Mouse (Mus musculus): ENCODE measurements around the gene Rrm1. TPM values are rescaled to one million over a fixed set of nuclear protein-coding genes. Genes with fewer than 3 reads are reported as not detected.
"Not testable (repeated sequence)": the region's sequence is repeated elsewhere in the genome, so short reads cannot be mapped to it uniquely, and the experiment has no call there.

Rrm1 gene
- total RNA-seq, 2 experiments from 2014 or later: 10.9 to 12.7 TPM

DNA sequence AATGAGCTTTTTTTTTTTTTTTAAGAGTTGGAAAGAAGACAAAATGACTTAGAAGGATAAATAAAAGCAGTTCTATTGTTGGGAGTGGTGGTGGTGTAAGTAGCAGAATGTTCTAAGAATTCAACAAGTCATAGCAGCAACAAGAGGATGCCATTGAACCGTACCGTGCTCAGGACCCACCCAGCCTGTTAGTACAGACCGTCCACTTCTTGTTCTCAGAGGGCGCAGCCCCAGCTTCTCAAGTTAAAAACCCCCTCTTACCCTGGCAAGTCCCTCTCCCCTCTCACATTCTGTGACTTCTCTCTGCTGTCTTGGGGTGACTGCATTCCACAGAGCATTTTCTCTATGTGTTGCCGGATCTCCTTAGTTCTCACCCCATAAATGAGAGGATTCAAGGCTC is 35.1 kb downstream of the Rrm1 start:
- no peak for DNase-seq (ENCODE audit: low spot score in 2 of 2)

- DNase-seq (ENCODE audit: low spot score in 2 of 2): no peak
These were observed 35.9 kb downstream of the Rrm1 start for GRCm38 (mm10) chr7:102477377-102477776.

- no peak for DNase-seq (ENCODE audit: low spot score in 2 of 2)
These were observed 36.9 kb downstream of the Rrm1 start for GRCm38 (mm10) chr7:102478425-102478824.

- DNase-seq (ENCODE audit: low spot score in 2 of 2): no peak
These were observed 37.4 kb downstream of the Rrm1 start for GRCm38 (mm10) chr7:102478926-102479325.

DNA sequence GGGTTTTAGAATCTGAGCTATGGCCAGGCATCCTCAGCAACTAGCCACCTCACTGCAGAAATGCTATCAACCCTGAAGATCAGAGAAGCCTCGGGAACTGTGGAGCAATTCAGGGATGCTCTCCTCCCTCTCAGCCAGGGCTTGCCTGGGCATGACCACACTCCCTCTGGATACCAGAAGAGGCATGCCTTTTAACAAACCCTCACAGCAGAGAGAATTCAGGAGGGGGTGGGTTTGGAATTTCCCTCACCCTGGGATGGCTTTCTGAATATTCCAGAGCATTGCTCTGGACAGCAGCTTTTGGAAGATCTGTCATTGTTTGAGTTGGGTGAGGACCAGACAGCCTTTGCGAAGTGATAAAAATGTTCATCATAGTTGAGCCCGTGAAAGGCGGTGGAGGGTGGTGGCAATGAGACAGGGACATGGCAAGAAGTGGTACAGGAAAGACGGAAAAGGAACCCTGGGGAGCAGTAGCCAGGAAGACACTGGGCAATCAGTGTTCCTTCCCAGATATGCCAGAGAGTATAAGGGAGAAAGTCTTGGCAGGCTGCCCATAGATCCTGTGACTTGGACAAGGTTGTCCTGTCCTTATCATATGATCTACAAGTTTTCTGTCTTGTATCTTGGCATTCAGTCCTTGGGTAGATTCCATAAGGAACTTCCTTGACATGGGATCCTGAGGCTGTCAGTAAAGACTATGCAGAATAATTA is 38.0 kb downstream of the Rrm1 start:
- DNase-seq (ENCODE audit: low spot score in 2 of 2): no peak

DNA sequence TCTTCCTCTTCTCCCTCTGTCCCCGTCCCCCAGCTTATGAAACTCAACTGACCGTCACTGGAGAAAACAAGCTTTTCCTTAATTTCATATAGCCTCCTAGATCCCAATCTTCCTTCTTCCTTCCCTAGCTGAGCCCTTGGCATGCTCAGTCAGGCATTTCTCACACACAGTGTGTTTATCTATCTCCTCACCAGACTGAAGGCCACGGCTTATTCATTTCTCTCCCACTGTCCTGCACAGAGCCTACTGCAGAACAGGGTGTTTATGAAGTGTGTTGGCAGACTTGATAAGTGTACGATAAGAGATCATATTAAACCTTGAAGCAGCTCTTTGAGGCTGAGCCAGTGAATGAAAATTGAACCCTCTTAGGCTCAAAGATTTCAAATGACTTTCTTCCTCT is 39.3 kb downstream of the Rrm1 start:
- no peak for DNase-seq (ENCODE audit: low spot score in 2 of 2)

DNA sequence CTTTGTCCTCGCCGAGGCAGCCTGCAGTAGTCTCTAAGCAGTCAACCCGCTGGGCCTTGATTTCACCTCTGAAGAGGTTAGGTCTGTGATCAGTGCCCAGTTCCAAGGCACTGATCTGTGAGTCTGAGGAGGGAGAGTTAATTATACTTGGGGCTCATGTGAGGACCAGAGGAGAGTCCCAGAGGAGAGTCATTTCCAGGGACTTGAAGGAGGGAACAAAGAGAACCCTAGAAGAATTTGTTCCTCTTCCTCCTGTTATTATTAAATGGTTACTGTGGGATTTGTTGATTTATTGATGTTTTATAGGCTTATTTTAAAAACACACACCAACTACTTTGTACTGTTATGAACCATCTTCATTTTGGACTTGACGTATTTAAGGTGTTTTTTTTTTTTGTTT is 40.1 kb downstream of the Rrm1 start, which contains the start of gene Olfr543:
Olfr543 (minus strand) TSS at position 101 of the 400 bp plus-strand sequence.
- no peak for DNase-seq (ENCODE audit: low spot score in 2 of 2)

DNA sequence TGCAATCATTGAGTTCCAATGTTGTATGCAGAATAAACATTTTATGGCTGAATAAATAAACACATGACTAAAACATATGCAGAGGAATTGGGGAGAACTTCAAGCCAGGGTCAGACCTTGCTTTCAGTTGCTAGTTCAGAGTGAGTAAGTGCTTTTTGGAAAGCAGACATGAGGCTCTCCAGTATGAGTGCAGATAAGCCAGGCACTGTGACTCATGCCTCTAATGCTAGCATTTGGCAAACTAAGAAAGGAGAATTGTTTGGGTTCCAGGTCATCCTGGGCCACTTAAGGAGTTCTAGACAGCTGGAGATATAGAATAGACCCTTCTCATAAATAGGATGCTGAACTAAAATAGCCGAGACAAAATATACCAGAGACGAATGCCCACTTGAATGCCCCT is 42.2 kb downstream of the Rrm1 start:
- no peak for DNase-seq (ENCODE audit: low spot score in 2 of 2)

GRCm38 (mm10) chr7:102484766-102485165 is 43.3 kb downstream of the Rrm1 start:
- not testable (repeated sequence) for DNase-seq (ENCODE audit: low spot score in 2 of 2)

GRCm38 (mm10) chr7:102486105-102486504 is 44.6 kb downstream of the Rrm1 start:
- DNase-seq (ENCODE audit: low spot score in 2 of 2): no peak

DNA sequence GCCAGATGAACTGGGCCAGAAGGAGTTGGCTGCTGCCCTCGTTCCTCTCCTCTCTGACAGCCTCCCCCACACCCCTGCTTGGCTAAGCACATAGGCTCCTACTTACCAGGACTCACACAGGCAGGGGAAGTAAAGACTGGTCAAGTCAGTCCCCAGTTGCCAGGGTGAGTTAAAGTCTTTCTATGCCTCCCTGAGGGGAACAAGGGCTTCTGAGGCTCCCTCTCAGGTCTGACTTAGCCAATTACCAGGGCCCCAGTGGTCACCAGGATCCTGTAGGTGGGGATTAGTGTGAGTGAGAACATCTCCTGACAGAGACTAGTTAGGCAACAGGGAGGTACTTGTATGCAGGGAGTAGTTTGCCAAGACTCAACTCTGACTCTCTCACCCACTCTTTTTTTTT is 46.7 kb downstream of the Rrm1 start, which contains the start of gene Olfr544:
Olfr544 (minus strand) TSS at position 153 of the 400 bp plus-strand sequence.
- no peak for DNase-seq (ENCODE audit: low spot score in 2 of 2)

DNA sequence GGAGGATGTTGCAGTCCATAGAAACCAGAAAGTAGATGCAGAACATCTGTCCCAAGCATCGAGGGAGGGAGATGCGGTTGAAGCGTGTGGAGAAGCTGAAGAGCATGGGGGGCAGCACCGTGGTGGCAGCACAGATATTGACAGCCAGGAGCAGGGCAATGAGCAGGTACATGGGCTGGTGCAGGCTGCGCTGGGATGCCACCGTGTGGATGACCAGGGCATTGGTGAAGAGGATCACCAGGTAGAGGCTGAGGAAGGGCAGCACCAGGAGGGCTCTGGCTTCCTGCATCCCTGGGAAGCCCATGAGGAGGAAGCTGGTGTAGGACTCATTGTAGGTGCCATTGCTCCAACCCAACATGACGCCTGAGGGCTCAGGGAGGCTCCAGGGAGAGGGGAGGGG is 52.9 kb downstream of the Rrm1 start:
- not testable (repeated sequence) for DNase-seq (ENCODE audit: low spot score in 2 of 2)

DNA sequence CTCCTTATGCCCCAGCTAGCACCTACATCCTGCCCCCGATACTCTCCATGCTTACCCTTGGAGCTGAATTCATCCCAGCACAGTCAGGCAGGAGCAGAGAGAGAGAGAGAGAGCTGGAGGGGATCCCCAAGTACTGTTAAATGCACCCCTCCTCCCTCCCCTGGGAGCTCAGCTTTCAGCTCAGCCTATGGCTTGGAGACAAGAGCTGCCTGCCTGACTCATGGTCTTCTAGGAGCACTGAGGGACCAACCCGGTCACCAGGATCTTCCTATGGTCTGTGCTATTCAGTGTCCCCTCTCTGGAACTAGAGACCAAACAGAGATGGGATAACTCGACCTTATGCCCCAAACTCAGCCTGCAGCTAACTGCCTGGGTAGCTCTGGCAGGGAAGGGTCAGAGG is 58.0 kb downstream of the Rrm1 start, which contains the start of gene Olfr545:
Olfr545 (minus strand) TSS at position 101 of the 400 bp plus-strand sequence.
- no peak for DNase-seq (ENCODE audit: low spot score in 2 of 2)

DNA sequence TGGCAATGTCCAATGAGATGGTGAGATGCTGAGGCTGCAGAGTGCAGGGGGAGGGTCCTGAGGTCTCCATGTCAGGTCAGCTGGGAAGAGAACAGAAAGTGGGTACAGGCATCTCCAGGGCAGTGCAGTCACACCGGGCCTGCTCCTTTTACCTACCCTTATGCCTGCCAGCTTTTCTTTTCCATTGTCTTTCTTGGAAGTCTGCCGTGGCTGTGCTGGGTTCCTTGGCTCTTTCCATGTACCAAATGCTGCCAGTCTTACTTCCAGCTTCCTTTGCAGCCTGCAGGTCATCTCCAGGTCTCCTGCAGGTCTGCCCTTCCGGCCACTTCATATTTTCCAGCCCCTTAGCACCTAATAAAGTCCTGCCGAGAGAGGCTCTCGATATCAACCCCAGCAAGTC is 60.5 kb downstream of the Rrm1 start:
- DNase-seq (ENCODE audit: low spot score in 2 of 2): no peak

- DNase-seq (ENCODE audit: low spot score in 2 of 2): peak; percentile 75 to 78
These were observed 65.4 kb downstream of the Rrm1 start for GRCm38 (mm10) chr7:102506848-102507247.

DNA sequence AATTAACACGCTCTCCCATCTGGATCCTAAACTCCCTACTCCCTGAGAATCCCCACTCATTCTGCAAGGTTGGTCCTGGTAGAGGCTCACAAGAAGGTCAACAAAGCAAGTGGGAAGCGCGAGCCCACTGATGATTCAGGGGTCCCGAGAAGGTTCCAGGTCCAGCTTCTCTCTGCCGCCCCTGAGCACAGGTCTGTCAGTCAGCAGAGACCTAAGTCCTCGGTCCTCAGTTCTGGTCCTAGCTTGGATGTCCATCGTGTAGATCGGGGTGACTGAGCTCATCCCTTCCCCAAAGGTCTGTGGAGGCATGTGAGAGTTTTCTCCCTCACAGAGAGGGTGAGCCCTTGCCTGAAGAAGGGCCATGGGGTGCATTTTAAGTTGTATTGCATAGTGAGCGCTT is 66.6 kb downstream of the Rrm1 start:
- DNase-seq (ENCODE audit: low spot score in 2 of 2): no peak

- no peak for DNase-seq (ENCODE audit: low spot score in 2 of 2)
These were observed 67.2 kb downstream of the Rrm1 start for GRCm38 (mm10) chr7:102508666-102509065.

- DNase-seq (ENCODE audit: low spot score in 2 of 2): no peak
These were observed 68.2 kb downstream of the Rrm1 start for GRCm38 (mm10) chr7:102509726-102510125.

DNA sequence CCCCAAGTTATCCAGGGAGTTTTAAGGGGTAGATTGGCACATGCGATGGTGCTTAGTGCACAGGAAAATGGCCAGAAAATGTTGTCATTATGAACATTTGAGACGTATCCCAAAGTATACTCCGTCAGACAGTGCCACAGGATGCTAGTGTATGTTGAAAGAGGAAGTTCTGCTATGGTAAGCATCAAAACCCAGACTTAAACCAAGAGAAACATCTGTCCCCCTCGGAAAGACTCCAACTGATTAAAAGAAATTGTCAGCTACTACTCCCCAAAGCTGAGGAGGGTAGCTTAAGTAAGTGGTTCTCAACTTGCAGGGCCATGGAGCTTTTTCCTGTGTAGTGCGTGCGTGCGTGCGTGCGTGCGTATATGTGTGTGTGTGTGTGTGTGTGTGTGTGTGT is 70.4 kb downstream of the Rrm1 start:
- no peak for DNase-seq (ENCODE audit: low spot score in 2 of 2)

GRCm38 (mm10) chr7:102512814-102513435 is 71.4 kb downstream of the Rrm1 start:
- DNase-seq (ENCODE audit: low spot score in 2 of 2): peak; percentile 88 to 90

DNA sequence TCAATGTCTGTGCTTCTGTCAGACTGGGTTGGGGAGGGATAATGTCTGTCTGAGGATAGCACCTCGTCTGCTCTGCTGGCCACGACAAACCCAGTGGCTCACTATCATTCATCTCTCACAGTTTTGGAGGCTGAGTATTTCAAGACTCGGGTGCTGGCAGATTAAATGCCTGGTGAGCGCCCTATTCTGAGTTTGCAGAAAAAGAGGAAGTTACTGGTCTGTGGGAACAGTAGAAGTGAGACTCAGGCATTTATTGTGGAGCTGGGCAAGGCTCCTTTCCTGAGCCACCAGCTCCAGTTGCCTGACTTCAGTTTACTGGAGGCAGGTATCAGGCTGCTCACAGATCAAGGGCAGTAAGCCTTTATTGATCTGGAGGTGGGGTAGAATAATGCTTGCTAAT is 72.6 kb downstream of the Rrm1 start:
- no peak for DNase-seq (ENCODE audit: low spot score in 2 of 2)

- DNase-seq (ENCODE audit: low spot score in 2 of 2): no peak
These were observed 75.0 kb downstream of the Rrm1 start for GRCm38 (mm10) chr7:102516261-102517050.

Data from left cerebral cortex, adult 18-20 months (tissue).